24 mouse cellular contexts compared by ENCODE assay signal in the genomic region with DNA sequence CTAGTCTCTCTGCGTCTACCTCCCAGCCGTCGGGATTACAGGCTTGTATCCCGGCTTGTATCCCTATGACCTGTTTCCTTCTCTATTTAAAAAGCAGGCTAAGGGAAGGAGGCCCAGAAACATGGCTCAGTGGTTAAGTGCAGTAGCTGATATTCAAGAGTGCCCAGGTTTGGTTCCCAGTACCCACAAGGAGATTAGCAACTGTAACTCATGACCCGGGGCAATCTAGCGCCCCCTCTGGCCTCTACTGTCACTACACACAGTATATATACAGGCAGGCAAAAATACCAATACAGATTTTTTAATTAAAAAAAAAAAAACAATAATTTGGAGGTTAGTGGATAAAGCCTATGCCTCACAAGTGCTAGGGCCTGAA. TPM values are rescaled to one million over a fixed set of nuclear protein-coding genes. Genes with fewer than 3 reads are reported as not detected.
DNase-seq lines count a peak whose midpoint lies in the region; ATAC-seq and TF ChIP-seq lines count a peak whose summit lies in the region.
"Had no signal": no experiment of that assay in that cellular context is flagged by ENCODE, and none has a peak within 500 bp of the region (broad histone marks: within the 10 kb centered on the region; RNA-seq: fewer than 3 reads in every experiment).

No protein-coding gene starts in this region.

- no peaks in the 10 kb centered on the region for H3K27me3 ChIP-seq in heart, adult 2 months (ENCODE audit: control insufficient read depth, insufficient read depth, low read length)
- H3K27me3 ChIP-seq in midbrain, embryonic 11.5 days (ENCODE audit: control insufficient read depth, insufficient read depth, low read length), result no peaks in the 10 kb centered on the region
- H3K27me3 ChIP-seq in midbrain, embryonic 15.5 days (replicated peaks), result no peaks in the 10 kb centered on the region
- no peaks in the 10 kb centered on the region for H3K27me3 ChIP-seq in small intestine, adult 2 months (ENCODE audit: control insufficient read depth, insufficient read depth, low read length)
- H3K27me3 ChIP-seq: embryonic facial prominence, embryonic 12.5 days; heart, embryonic 12.5 days had no signal

- H3K9ac ChIP-seq in heart, adult 2 months (ENCODE audit: low read depth, low read length), result no peak overlapping the region
- H3K9ac ChIP-seq in midbrain, embryonic 11.5 days (ENCODE audit: low read length), result no peak overlapping the region
- no peak overlapping the region for H3K9ac ChIP-seq in midbrain, embryonic 15.5 days
- H3K9ac ChIP-seq: embryonic facial prominence, embryonic 12.5 days; lung, embryonic 14.5 days had no signal

- no peak overlapping the region for H3K4me3 ChIP-seq in heart, adult 2 months
- no peak overlapping the region for H3K4me3 ChIP-seq in midbrain, embryonic 11.5 days (ENCODE audit: low read depth, low read length)
- H3K4me3 ChIP-seq in midbrain, embryonic 15.5 days, result no peak overlapping the region
- H3K4me3 ChIP-seq in small intestine, adult 2 months (ENCODE audit: low read depth, low read length), result no peak overlapping the region
- H3K4me3 ChIP-seq: embryonic facial prominence, embryonic 12.5 days had no signal

- no peaks in the 10 kb centered on the region for H3K79me2 ChIP-seq in heart, adult 2 months (replicated peaks; ENCODE audit: control insufficient read depth, insufficient read depth, low read length)

- 74% methylated on average over 6 of the region's 6 CpGs for WGBS in heart, adult 2 months
- 73% methylated on average over 6 of the region's 6 CpGs for WGBS in midbrain, embryonic 11.5 days
- 69% methylated on average over 6 of the region's 6 CpGs for WGBS in midbrain, embryonic 15.5 days
- WGBS in small intestine, adult 2 months, result 80% methylated on average over 6 of the region's 6 CpGs

- H3K9me3 ChIP-seq in midbrain, embryonic 11.5 days (ENCODE audit: control insufficient read depth, low read length), result no peaks in the 10 kb centered on the region
- no peaks in the 10 kb centered on the region for H3K9me3 ChIP-seq in midbrain, embryonic 15.5 days
- H3K9me3 ChIP-seq: heart, embryonic 12.5 days had no signal

- no peak for DNase-seq in heart, adult 2 months
- DNase-seq in heart, postnatal 14 days, result no peak
- peak; percentile 75 for DNase-seq in midbrain, embryonic 11.5 days (ENCODE audit: low spot score, missing footprints)
- DNase-seq in R1 (ENCODE audit: low read depth, low spot score), result peak; percentile 62
- DNase-seq in embryo, embryonic 10 days (ENCODE audit: low spot score), result no peak
- no peak for DNase-seq in thymus, postnatal 4 days
- DNase-seq: cerebellum, adult 11-12 months; cerebellum, postnatal 14 days; gastrocnemius, postnatal 14 days; heart, adult 11 months; heart, postnatal 10 days; kidney, adult 18-20 months; lung, embryonic 14.5 days; lung, postnatal 4 days; retina, postnatal 1 day; thymus, adult 2 months had no signal

- H3K4me1 ChIP-seq in heart, adult 2 months (ENCODE audit: control insufficient read depth, insufficient read depth, low read length), result no peaks in the 10 kb centered on the region
- no peaks in the 10 kb centered on the region for H3K4me1 ChIP-seq in midbrain, embryonic 11.5 days (ENCODE audit: control insufficient read depth, insufficient read depth, low read length)
- H3K4me1 ChIP-seq in midbrain, embryonic 15.5 days, result 0 out of 2 replicates have a peak, but pooled peaks cover 6% of the 10 kb centered on the region
- no peaks in the 10 kb centered on the region for H3K4me1 ChIP-seq in small intestine, adult 2 months (ENCODE audit: control insufficient read depth, insufficient read depth, insufficient read length, low read length)
- H3K4me1 ChIP-seq: embryonic facial prominence, embryonic 12.5 days had no signal

- H3K36me3 ChIP-seq in heart, adult 2 months (ENCODE audit: control insufficient read depth, insufficient read depth, low read length), result no peaks in the 10 kb centered on the region
- H3K36me3 ChIP-seq in midbrain, embryonic 11.5 days (ENCODE audit: control insufficient read depth, insufficient read depth, low read length), result no peaks in the 10 kb centered on the region
- no peaks in the 10 kb centered on the region for H3K36me3 ChIP-seq in midbrain, embryonic 15.5 days (replicated peaks)
- no peaks in the 10 kb centered on the region for H3K36me3 ChIP-seq in small intestine, adult 2 months (ENCODE audit: control insufficient read depth, insufficient read depth, low read length)
- H3K36me3 ChIP-seq: embryonic facial prominence, embryonic 12.5 days; heart, embryonic 12.5 days had no signal

- TF ChIP-seq EP300 in heart, adult 2 months (IDR thresholded peaks at IDR 0.05; ENCODE audit: insufficient read depth, low read depth, low read length), result no peak

- ATAC-seq in midbrain, embryonic 11.5 days (ENCODE audit: low FRiP score), result no peak
- no peak for ATAC-seq in midbrain, embryonic 15.5 days (replicated peaks)
- ATAC-seq: forebrain, embryonic 14.5 days; hindbrain, postnatal 0 days had no signal

- no peak overlapping the region for H3K4me2 ChIP-seq in midbrain, embryonic 11.5 days
- no peak overlapping the region for H3K4me2 ChIP-seq in midbrain, embryonic 15.5 days

- intact Hi-C loops in heart, adult 2 months (cut with DNase I), result no loop called here
- intact Hi-C loops in heart, postnatal 14 days (cut with DNase I), result no loop called here

- no peak for TF ChIP-seq POLR2A in heart, adult 2 months (IDR thresholded peaks at IDR 0.05; ENCODE audit: insufficient read depth, low read depth, low read length)
- no peak for TF ChIP-seq POLR2A in small intestine, adult 2 months (IDR thresholded peaks at IDR 0.05; ENCODE audit: low read depth, low read length)

- no peak overlapping the region for H3K27ac ChIP-seq in heart, adult 2 months
- no peak overlapping the region for H3K27ac ChIP-seq in midbrain, embryonic 11.5 days (ENCODE audit: low read depth, low read length)
- no peak overlapping the region for H3K27ac ChIP-seq in midbrain, embryonic 15.5 days
- no peak overlapping the region for H3K27ac ChIP-seq in small intestine, adult 2 months (ENCODE audit: insufficient read depth, low read depth, low read length)
- H3K27ac ChIP-seq: embryonic facial prominence, embryonic 12.5 days; hindbrain, postnatal 0 days had no signal

- TF ChIP-seq CTCF in heart, adult 2 months (IDR thresholded peaks at IDR 0.05), result peak; percentile 6; the same call in 1 of the 2 replicates
- peak; percentile 13; the same call in 1 of the 2 replicates for TF ChIP-seq CTCF in small intestine, adult 2 months (IDR thresholded peaks at IDR 0.05; ENCODE audit: extremely low read depth, insufficient read length, insufficient replicate concordance, low read depth, low read length)

RNA-seq across cellular contexts. Expression of a gene that starts 18.2 kb away (rescaled TPM):
- total RNA-seq in heart, adult 2 months (2021), result 1 to 10 TPM; 3.1 to 5.1 TPM
- polyA plus RNA-seq in heart, adult 2 months (2012; rRNA removed), result 6.6 and 12.3 TPM in 2 replicates
- 1 to 10 TPM; 4.2 to 4.6 TPM for total RNA-seq in heart, postnatal 14 days (2021)
- polyA plus RNA-seq in midbrain, embryonic 11.5 days (2014; fragmentation: Nextera tagmentation; extraction: Ambion mirVana), result 0.58 and 0.83 TPM in 2 replicates
- polyA plus RNA-seq in midbrain, embryonic 15.5 days (2015; fragmentation: Nextera tagmentation; extraction: Ambion mirVana), result 0.58 and 1.2 TPM in 2 replicates
- polyA plus RNA-seq in small intestine, adult 2 months (2012; rRNA removed), result 1.1 and 1.5 TPM in 2 replicates
- total RNA-seq: liver, adult 2 months; monocyte, adult 5-6 weeks had no signal
- polyA plus RNA-seq: lung, embryonic 14.5 days had no signal

RNA-seq across cellular contexts. Expression of a gene that starts 44.4 kb away (rescaled TPM):
- total RNA-seq in heart, adult 2 months (2021), result 10 to 100 TPM; 47.4 to 47.7 TPM
- polyA plus RNA-seq in heart, adult 2 months (2012; rRNA removed), result 19.3 and 33.5 TPM in 2 replicates
- 10 to 100 TPM; 48.0 to 49.4 TPM for total RNA-seq in heart, postnatal 14 days (2021)
- 50.7 and 51.9 TPM in 2 replicates for polyA plus RNA-seq in midbrain, embryonic 11.5 days (2014; fragmentation: Nextera tagmentation; extraction: Ambion mirVana)
- polyA plus RNA-seq in midbrain, embryonic 15.5 days (2015; fragmentation: Nextera tagmentation; extraction: Ambion mirVana), result 65.9 and 72.9 TPM in 2 replicates
- polyA plus RNA-seq in small intestine, adult 2 months (2012; rRNA removed), result 10.8 and 26.0 TPM in 2 replicates

Comparison
In these comparisons a context has a peak if more than half of its experiments do, and no peak if none do; other contexts are left out.
1. DNase-seq: peak in midbrain, embryonic 11.5 days (single experiment) and R1 (single experiment); none in heart, adult 2 months (0 of 2), heart, postnatal 14 days (0 of 2), embryo, embryonic 10 days (single experiment) and thymus, postnatal 4 days (single experiment).